Mouse (Mus musculus) midbrain, postnatal 0 days (tissue): Measurements from ENCODE around the gene Prnp. TPM values are rescaled to one million over a fixed set of nuclear protein-coding genes. Genes with fewer than 3 reads are reported as not detected.

Source experiments
- ATAC-seq: fragments of 200-750 bp; cut with Nextera tagmentation; 2 replicates; pipeline ENCODE4 v1.8.0; 2017; ENCODE audit warnings: moderate number of reproducible peaks, mild to moderate bottlenecking, moderate TSS enrichment, moderate library complexity; ENCODE audit not compliant: low FRiP score
- DNase-seq: peaks from one replicate; pipeline ENCODE4 v3.0.0-alpha.2; 2015; ENCODE audit warnings: low spot score
- H3K27ac ChIP-seq: fragments of 300-500 bp; sonication (generic); 2 replicates; pipeline ENCODE4 v1.5.1; 2014; ENCODE audit warnings: low read depth, mild to moderate bottlenecking, low read length, mixed read lengths
- H3K27me3 ChIP-seq: fragments of 300-500 bp; sonication (generic); 2 replicates; pipeline ENCODE4 v1.6.1; 2014; ENCODE audit warnings: low read length, control low read depth, mixed read lengths; ENCODE audit not compliant: insufficient read depth
- H3K36me3 ChIP-seq: fragments of 300-500 bp; sonication (generic); 2 replicates; pipeline ENCODE4 v1.6.1; 2014; ENCODE audit warnings: low read length, control low read depth, mixed read lengths; ENCODE audit not compliant: insufficient read depth
- H3K4me1 ChIP-seq: fragments of 300-500 bp; sonication (generic); 2 replicates; pipeline ENCODE4 v1.6.1; 2014; ENCODE audit warnings: mild to moderate bottlenecking, control low read depth, antibody characterized with exemption, low read length, mixed read lengths; ENCODE audit not compliant: insufficient read depth
- H3K4me2 ChIP-seq: fragments of 300-500 bp; sonication (generic); 2 replicates; pipeline ENCODE4 v1.6.1; 2014; ENCODE audit warnings: low read depth, mild to moderate bottlenecking, low read length, mixed read lengths; ENCODE audit not compliant: poor library complexity, severe bottlenecking
- H3K4me3 ChIP-seq: fragments of 300-500 bp; sonication (generic); 2 replicates; pipeline ENCODE4 v1.5.1; 2014; ENCODE audit warnings: low read depth, mild to moderate bottlenecking, low read length, moderate library complexity
- H3K9ac ChIP-seq: fragments of 300-500 bp; sonication (generic); replicated peaks from 2 replicates; pipeline ENCODE4 v1.6.1; 2014; ENCODE audit warnings: mild to moderate bottlenecking, low read length, moderate library complexity, mixed read lengths; ENCODE audit not compliant: poor library complexity, severe bottlenecking
- H3K9me3 ChIP-seq: fragments of 300-500 bp; sonication (generic); 2 replicates; pipeline ENCODE4 v1.6.1; 2016; ENCODE audit warnings: low read length, control low read depth
- CTCF ChIP-seq: IDR thresholded peaks from 2 replicates; pipeline ENCODE4 v1.5.1; 2016; ENCODE audit warnings: antibody characterized with exemption, mild to moderate bottlenecking
- WGBS: fragments of 180-500 bp; shearing (Covaris S2); extraction: QIAGEN DNeasy Blood & Tissue Kit; methylation state at CpG from one replicate; pipeline ENCODE4 v1.1.7; 2014; 5-methylcytosine and 5-hydroxymethylcytosine counted together
- polyA plus RNA-seq: library from polyadenylated mRNA; unstranded; fragments of >200 nt; fragmentation: Nextera tagmentation; extraction: Ambion mirVana; gene quantifications from 2 replicates; pipeline ENCODE4 v1.2.1, GENCODE M21; 2015
- total RNA-seq: library from RNA; depleted of rRNA; stranded (reverse); fragments of >200 nt; gene quantifications from 2 replicates; pipeline ENCODE4 v1.2.3, GENCODE M21; 2014

Prnp gene
- total and polyA plus RNA-seq, 2 experiments from 2014 or later = 255 to 306 TPM

DNA sequence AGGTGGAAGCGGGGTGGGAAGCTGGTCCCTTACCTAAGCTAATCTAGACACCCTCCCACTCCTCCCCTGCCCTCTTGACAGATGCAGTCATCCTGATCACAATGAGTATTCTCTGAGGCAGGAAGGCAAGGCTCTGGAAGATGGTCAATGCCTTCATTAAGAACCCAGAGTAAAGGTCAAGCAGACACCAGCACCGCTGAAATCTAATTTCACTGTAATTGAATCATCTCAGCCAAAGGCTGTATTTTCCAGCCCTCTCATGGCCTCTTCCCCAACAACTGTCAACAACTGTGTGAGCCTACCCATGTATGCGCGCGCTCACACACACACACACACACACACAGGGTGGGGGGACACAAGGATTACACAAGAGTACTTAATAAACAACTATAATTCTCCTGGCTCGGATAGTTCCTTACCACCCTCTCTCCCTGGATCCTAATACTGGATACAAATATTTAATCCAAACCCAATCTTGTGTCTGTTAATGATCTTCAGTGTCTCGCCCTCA is 1.3 kb upstream of the Prnp start:
- DNase-seq (no peak), ATAC-seq (no peak)
- no peaks in the 10 kb centered on the region for H3K36me3 ChIP-seq
- TF ChIP-seq CTCF = no peak
- no peak overlapping the region for H3K4me2 ChIP-seq
- WGBS = 86% methylated on average over 7 of the region's 7 CpGs
- no peak overlapping the region for H3K4me3 ChIP-seq
- no peak overlapping the region for H3K27ac ChIP-seq
- H3K27me3 ChIP-seq = no peaks in the 10 kb centered on the region
- H3K9ac ChIP-seq = no peak overlapping the region
- peaks cover 11% of the 10 kb centered on the region for H3K4me1 ChIP-seq
- no peaks in the 10 kb centered on the region for H3K9me3 ChIP-seq

- H3K4me1 ChIP-seq = peaks cover 11% of the 10 kb centered on the region
- no peak overlapping the region for H3K4me3 ChIP-seq
- no peaks in the 10 kb centered on the region for H3K9me3 ChIP-seq
- DNase-seq (no peak), ATAC-seq (no peak)
- H3K27ac ChIP-seq = no peak overlapping the region
- H3K27me3 ChIP-seq = no peaks in the 10 kb centered on the region
- no peak for TF ChIP-seq CTCF
- no peak overlapping the region for H3K9ac ChIP-seq
- WGBS = 72% methylated on average over 1 of the region's 1 CpGs
- no peak overlapping the region for H3K4me2 ChIP-seq
- no peaks in the 10 kb centered on the region for H3K36me3 ChIP-seq
These were observed 822 bp upstream of the Prnp start for GRCm38 (mm10) chr2:131908906-131909305.

DNA sequence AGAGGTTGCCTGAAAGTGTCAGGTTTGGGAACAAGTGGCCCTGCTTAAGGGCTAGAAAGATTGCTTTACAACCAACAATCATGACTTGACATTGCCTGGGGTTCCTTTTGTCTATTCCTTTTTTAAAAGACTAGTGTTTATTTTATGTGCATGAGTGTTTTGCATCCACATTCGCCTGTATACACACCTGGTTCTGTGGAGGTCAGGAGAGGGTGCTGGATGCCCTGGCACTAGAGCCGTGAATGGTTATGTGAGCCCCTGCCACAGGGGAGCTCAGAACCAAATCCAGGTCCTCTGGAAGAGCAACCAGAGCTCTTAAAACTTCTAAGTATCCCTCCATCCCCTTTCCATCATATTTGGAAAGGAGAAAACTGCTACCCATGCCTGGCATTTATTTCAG is 1.1 kb downstream of the Prnp start:
- Histone ChIP-seq H3K27me3 (no peaks in the 10 kb centered on the region), H3K36me3 (peaks cover 1% of the 10 kb centered on the region; the same call in 1 of the 2 replicates), H3K9me3 (no peaks in the 10 kb centered on the region; the same call in 1 of the 2 replicates), H3K27ac (peak overlapping the region; percentile 97), H3K9ac (peak overlapping the region; percentile 91; the same call in 1 of the 2 replicates), H3K4me1 (peaks cover 11% of the 10 kb centered on the region), H3K4me2 (peak overlapping the region; percentile 65), H3K4me3 (peak overlapping the region; percentile 75)
- ATAC-seq (no peak), DNase-seq (no peak)
- TF ChIP-seq CTCF = no peak
- WGBS = 40% methylated on average over 2 of the region's 2 CpGs

DNA sequence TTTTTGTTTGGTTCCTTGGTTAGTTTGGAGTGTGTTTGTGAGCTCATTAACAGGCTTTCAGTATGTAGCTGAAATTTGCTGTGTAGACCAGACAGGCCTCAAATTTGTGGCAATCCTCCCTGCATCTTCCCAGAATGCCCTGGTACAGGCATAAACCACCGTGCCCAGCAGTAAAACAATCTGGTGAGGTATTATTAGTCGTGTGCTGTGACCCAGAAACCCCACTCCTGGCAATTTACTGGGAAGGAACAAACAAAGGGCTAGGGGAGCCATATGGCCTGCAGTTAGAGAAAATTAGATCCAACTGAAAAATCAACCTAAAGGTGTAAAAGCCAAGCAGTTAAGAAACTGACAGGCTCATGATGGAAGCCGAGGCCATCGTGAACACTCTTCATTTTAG is 1.6 kb downstream of the Prnp start:
- H3K4me1 ChIP-seq = peaks cover 11% of the 10 kb centered on the region
- no peaks in the 10 kb centered on the region; the same call in 1 of the 2 replicates for H3K9me3 ChIP-seq
- H3K4me2 ChIP-seq = peak overlapping the region; percentile 65
- DNase-seq (peak; percentile 43), ATAC-seq (no peak)
- H3K4me3 ChIP-seq = peak overlapping the region; percentile 75
- 37% methylated on average over 4 of the region's 4 CpGs for WGBS
- H3K27me3 ChIP-seq = no peaks in the 10 kb centered on the region
- H3K9ac ChIP-seq = peak overlapping the region; percentile 91; the same call in 1 of the 2 replicates
- peaks cover 6% of the 10 kb centered on the region for H3K36me3 ChIP-seq
- no peak for TF ChIP-seq CTCF
- H3K27ac ChIP-seq = peak overlapping the region; percentile 18; the same call in 1 of the 2 replicates

GRCm38 (mm10) chr2:131912526-131913258 is 3.0 kb downstream of the Prnp start:
- no peak for ATAC-seq
- DNase-seq = no peak
- Histone ChIP-seq H3K9me3 (no peaks in the 10 kb centered on the region; the same call in 1 of the 2 replicates), H3K4me2 (peak overlapping the region; percentile 65), H3K9ac (0 out of 2 replicates have a peak overlapping the region, but pooled peaks have one; percentile 8), H3K4me1 (peaks cover 11% of the 10 kb centered on the region), H3K36me3 (peaks cover 9% of the 10 kb centered on the region), H3K27ac (no peak overlapping the region), H3K4me3 (no peak overlapping the region), H3K27me3 (no peaks in the 10 kb centered on the region)
- no peak for TF ChIP-seq CTCF
- 85% methylated on average over 8 of the region's 8 CpGs for WGBS

- no peak for ATAC-seq
- no peak for TF ChIP-seq CTCF
These were observed 22.7 kb downstream of the Prnp start for GRCm38 (mm10) chr2:131932275-131932902.

More at GRCm38 (mm10) chr2:131932275-131932902, 22.7 kb downstream of the Prnp start:
- Histone ChIP-seq H3K27me3 (no peaks in the 10 kb centered on the region), H3K9me3 (no peaks in the 10 kb centered on the region), H3K9ac (no peak overlapping the region), H3K36me3 (peaks cover 14% of the 10 kb centered on the region), H3K27ac (no peak overlapping the region; the same call in 1 of the 2 replicates), H3K4me1 (no peaks in the 10 kb centered on the region; the same call in 1 of the 2 replicates), H3K4me2 (no peak overlapping the region), H3K4me3 (no peak overlapping the region)
- 67% methylated on average over 7 of the region's 7 CpGs for WGBS
- DNase-seq = no peak
